Mouse (Mus musculus) limb, embryonic 14.5 days (tissue): ENCODE data around the gene Arid1a. TPM values are rescaled to one million over a fixed set of nuclear protein-coding genes. Genes with fewer than 3 reads are reported as not detected.

Experiments
- ATAC-seq: fragments of 200-750 bp; cut with Nextera tagmentation; 2 replicates; pipeline ENCODE4 v1.8.0; 2017; ENCODE audit warnings: low read depth, moderate number of reproducible peaks, moderate TSS enrichment; ENCODE audit not compliant: low FRiP score
- DNase-seq: peaks from one replicate; pipeline ENCODE4 v3.0.0-alpha.2; 2015; ENCODE audit warnings: low spot score
- H3K27ac ChIP-seq: fragments of 300-500 bp; sonication (generic); replicated peaks from 2 replicates; pipeline ENCODE4 v1.5.1; 2014; ENCODE audit warnings: low read depth, mild to moderate bottlenecking, low read length, moderate library complexity, mixed read lengths
- H3K27me3 ChIP-seq: fragments of 300-500 bp; sonication (generic); 2 replicates; pipeline ENCODE4 v1.6.1; 2014; ENCODE audit warnings: low read length, mixed read lengths; ENCODE audit not compliant: control insufficient read depth, insufficient read depth
- H3K36me3 ChIP-seq: fragments of 300-500 bp; sonication (generic); 2 replicates; pipeline ENCODE4 v1.6.1; 2014; ENCODE audit warnings: mild to moderate bottlenecking, low read length, moderate library complexity, mixed read lengths; ENCODE audit not compliant: control insufficient read depth, insufficient read depth
- H3K4me1 ChIP-seq: fragments of 300-500 bp; sonication (generic); 2 replicates; pipeline ENCODE4 v1.6.1; 2014; ENCODE audit warnings: antibody characterized with exemption, low read length, mixed read lengths; ENCODE audit not compliant: control insufficient read depth, insufficient read depth
- H3K4me2 ChIP-seq: fragments of 300-500 bp; sonication (generic); replicated peaks from 2 replicates; pipeline ENCODE4 v1.6.1; 2014; ENCODE audit warnings: low read depth, mild to moderate bottlenecking, low read length, moderate library complexity; ENCODE audit not compliant: severe bottlenecking
- H3K4me3 ChIP-seq: fragments of 300-500 bp; sonication (generic); replicated peaks from 2 replicates; pipeline ENCODE4 v1.5.1; 2014; ENCODE audit warnings: low read length
- H3K9ac ChIP-seq: fragments of 300-500 bp; sonication (generic); 2 replicates; pipeline ENCODE4 v1.6.1; 2014; ENCODE audit warnings: mild to moderate bottlenecking, low read depth, low read length, moderate library complexity; ENCODE audit not compliant: severe bottlenecking
- H3K9me3 ChIP-seq: fragments of 300-500 bp; sonication (generic); 2 replicates; pipeline ENCODE4 v1.6.1; 2016; ENCODE audit warnings: low read length; ENCODE audit not compliant: control insufficient read depth
- POLR2A ChIP-seq: fragments of 200-500 bp; IDR thresholded peaks from 2 replicates; pipeline ENCODE4 v1.8.0; 2012; ENCODE audit warnings: inconsistent platforms, mild to moderate bottlenecking, moderate library complexity, borderline replicate concordance; ENCODE audit not compliant: insufficient read depth, insufficient read length; ENCODE audit errors: extremely low read depth
- whole genome bisulfite sequencing: fragments of 180-500 bp; shearing (Covaris S2); extraction: QIAGEN DNeasy Blood & Tissue Kit; methylation state at CpG from one replicate; pipeline ENCODE4 v1.1.7; 2014; 5-methylcytosine and 5-hydroxymethylcytosine counted together
- microRNA-seq: library from miRNA; unstranded; fragments of <30 nt; microRNA quantifications from one replicate; pipeline ENCODE4, GENCODE M21; 2016
- polyA plus RNA-seq, 2 experiments: library from polyadenylated mRNA; depleted of rRNA in 1 of 2; stranded (reverse) in 1 of 2; unstranded in 1 of 2; fragments of >200 nt; fragmentation: Nextera tagmentation in 1 of 2; extraction: Ambion mirVana in 1 of 2; gene quantifications; 2 replicates each; pipeline versions ENCODE4 v1.2.1 to v1.2.3; 2012 to 2014

The Arid1a gene
- polyA plus RNA-seq, 2 experiments, result 33.3 to 70.8 TPM

- ATAC-seq, result no peak
- H3K36me3 ChIP-seq, result peaks cover 12% of the 10 kb centered on the region; the same call in 1 of the 2 replicates
- no peaks in the 10 kb centered on the region for H3K27me3 ChIP-seq
- H3K9ac ChIP-seq, result no peak overlapping the region
- WGBS, result 75% methylated on average over 14 of the region's 14 CpGs
- peaks cover 13% of the 10 kb centered on the region for H3K4me1 ChIP-seq
- H3K4me3 ChIP-seq, result no peak overlapping the region
- no peaks in the 10 kb centered on the region for H3K9me3 ChIP-seq
- peak overlapping the region; percentile 90 for H3K4me2 ChIP-seq
- TF ChIP-seq POLR2A, result no peak
- DNase-seq, result no peak
- no peak overlapping the region for H3K27ac ChIP-seq
Observed at GRCm38 (mm10) chr4:133631071-133631768, 125.3 kb downstream of the Arid1a start.

GRCm38 (mm10) chr4:133630326-133630920, 126.1 kb downstream of the Arid1a start:
- ATAC-seq (no peak), DNase-seq (no peak)
- Histone ChIP-seq H3K36me3 (peaks cover 20% of the 10 kb centered on the region), H3K27me3 (no peaks in the 10 kb centered on the region), H3K9me3 (no peaks in the 10 kb centered on the region), H3K4me1 (peaks cover 13% of the 10 kb centered on the region), H3K27ac (no peak overlapping the region), H3K4me2 (no peak overlapping the region), H3K9ac (no peak overlapping the region), H3K4me3 (no peak overlapping the region)
- WGBS, result 90% methylated on average over 8 of the region's 8 CpGs
- TF ChIP-seq POLR2A, result no peak

GRCm38 (mm10) chr4:133629191-133629590, 127.4 kb downstream of the Arid1a start:
- no peak for TF ChIP-seq POLR2A
- H3K4me1 ChIP-seq, result peaks cover 13% of the 10 kb centered on the region
- WGBS, result 82% methylated on average over 7 of the region's 7 CpGs
- H3K36me3 ChIP-seq, result peaks cover 32% of the 10 kb centered on the region
- no peak overlapping the region for H3K4me3 ChIP-seq
- DNase-seq, result no peak
- no peak overlapping the region for H3K9ac ChIP-seq
- no peak overlapping the region for H3K27ac ChIP-seq
- no peaks in the 10 kb centered on the region for H3K9me3 ChIP-seq
- H3K27me3 ChIP-seq, result no peaks in the 10 kb centered on the region
- H3K4me2 ChIP-seq, result no peak overlapping the region
- no peak for ATAC-seq

Small RNA genes within 50 kb of the gene (microRNA-seq; reads per million reads assigned to microRNA genes)
- gene Mir7227, result not detected

Other genes with a start within 250 kb of the Arid1a start
- 7.1 and 9.0 TPM in 2 replicates for gene Kdf1, start 237.8 kb downstream of the Arid1a start, polyA plus RNA-seq (2012; rRNA removed)
- 13.5 and 18.8 TPM in 2 replicates for gene Kdf1, start 237.8 kb downstream of the Arid1a start, polyA plus RNA-seq (2014; fragmentation: Nextera tagmentation; extraction: Ambion mirVana)
- gene Nudc, start 210.8 kb downstream of the Arid1a start, polyA plus RNA-seq (2012; rRNA removed), result 141 and 184 TPM in 2 replicates
- gene Nudc, start 210.8 kb downstream of the Arid1a start, polyA plus RNA-seq (2014; fragmentation: Nextera tagmentation; extraction: Ambion mirVana), result 180 and 197 TPM in 2 replicates
- 0.05 TPM in 1 of 2 replicates, not detected in the other for gene Nr0b2, start 203.4 kb downstream of the Arid1a start, polyA plus RNA-seq (2012; rRNA removed)
- 0.17 TPM in 1 of 2 replicates, not detected in the other for gene Nr0b2, start 203.4 kb downstream of the Arid1a start, polyA plus RNA-seq (2014; fragmentation: Nextera tagmentation; extraction: Ambion mirVana)
- 8.0 and 8.4 TPM in 2 replicates for gene Gpatch3, start 182.0 kb downstream of the Arid1a start, polyA plus RNA-seq (2012; rRNA removed)
- gene Gpatch3, start 182.0 kb downstream of the Arid1a start, polyA plus RNA-seq (2014; fragmentation: Nextera tagmentation; extraction: Ambion mirVana), result 8.1 and 9.2 TPM in 2 replicates
- 33.2 and 42.0 TPM in 2 replicates for gene Gpn2, start 172.4 kb downstream of the Arid1a start, polyA plus RNA-seq (2012; rRNA removed)
- 17.6 and 19.6 TPM in 2 replicates for gene Gpn2, start 172.4 kb downstream of the Arid1a start, polyA plus RNA-seq (2014; fragmentation: Nextera tagmentation; extraction: Ambion mirVana)
- 112 and 139 TPM in 2 replicates for gene Sfn, start 154.6 kb downstream of the Arid1a start, polyA plus RNA-seq (2012; rRNA removed)
- 243 and 295 TPM in 2 replicates for gene Sfn, start 154.6 kb downstream of the Arid1a start, polyA plus RNA-seq (2014; fragmentation: Nextera tagmentation; extraction: Ambion mirVana)
- 38.0 and 46.5 TPM in 2 replicates for gene Zdhhc18, start 106.6 kb downstream of the Arid1a start, polyA plus RNA-seq (2012; rRNA removed)
- 4.0 and 7.0 TPM in 2 replicates for gene Zdhhc18, start 106.6 kb downstream of the Arid1a start, polyA plus RNA-seq (2014; fragmentation: Nextera tagmentation; extraction: Ambion mirVana)
- gene Pigv, start 84.1 kb downstream of the Arid1a start, polyA plus RNA-seq (2012; rRNA removed), result 12.2 and 13.7 TPM in 2 replicates
- gene Pigv, start 84.1 kb downstream of the Arid1a start, polyA plus RNA-seq (2014; fragmentation: Nextera tagmentation; extraction: Ambion mirVana), result 10.9 and 12.5 TPM in 2 replicates
- gene Rps6ka1, start 131.0 kb upstream of the Arid1a start, polyA plus RNA-seq (2012; rRNA removed), result 25.1 and 28.4 TPM in 2 replicates
- gene Rps6ka1, start 131.0 kb upstream of the Arid1a start, polyA plus RNA-seq (2014; fragmentation: Nextera tagmentation; extraction: Ambion mirVana), result 33.8 and 41.7 TPM in 2 replicates
- gene Hmgn2, start 211.9 kb upstream of the Arid1a start, polyA plus RNA-seq (2012; rRNA removed), result 606 and 861 TPM in 2 replicates
- gene Hmgn2, start 211.9 kb upstream of the Arid1a start, polyA plus RNA-seq (2014; fragmentation: Nextera tagmentation; extraction: Ambion mirVana), result 2,302 and 2,334 TPM in 2 replicates
- gene Dhdds, start 244.1 kb upstream of the Arid1a start, polyA plus RNA-seq (2012; rRNA removed), result 47.6 and 54.0 TPM in 2 replicates
- gene Dhdds, start 244.1 kb upstream of the Arid1a start, polyA plus RNA-seq (2014; fragmentation: Nextera tagmentation; extraction: Ambion mirVana), result 45.1 and 47.2 TPM in 2 replicates